Mouse (Mus musculus): ENCODE data around the gene Insl3. TPM values are rescaled to one million over a fixed set of nuclear protein-coding genes. Genes with fewer than 3 reads are reported as not detected.
A peak's percentile ranks its signal among the peaks of the same experiment; 100 is the strongest.
"Not testable (repeated sequence)": the region's sequence is repeated elsewhere in the genome, so short reads cannot be mapped to it uniquely, and the experiment has no call there.

Gene Insl3
- polyA plus RNA-seq, 1 experiment, result 5.9 TPM

DNA sequence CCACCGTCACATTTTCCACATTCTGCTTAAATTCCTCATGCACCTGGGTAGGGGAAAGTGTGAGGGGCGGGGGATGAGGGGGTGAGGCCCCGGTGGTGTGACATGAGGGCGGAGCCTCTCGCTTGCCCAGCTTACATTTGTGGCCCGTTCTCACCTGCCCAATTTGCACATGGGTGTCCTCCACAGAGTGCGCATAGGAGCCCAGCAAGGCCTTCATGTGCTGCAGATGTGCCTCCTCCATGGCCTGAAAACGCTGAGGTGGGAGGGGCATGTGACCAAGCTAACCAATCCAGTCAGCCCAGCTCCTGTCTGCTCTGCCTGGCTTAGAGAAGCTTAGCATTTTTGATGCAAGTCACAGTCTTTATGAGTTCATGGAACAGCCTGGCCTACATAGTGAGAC lies 26.5 kb downstream of the Insl3 start:
- H3K27ac ChIP-seq (replicated peaks; ENCODE audit: low read depth, low read length), result no peak overlapping the region
- no peaks in the 10 kb centered on the region for H3K4me1 ChIP-seq (ENCODE audit: control insufficient read depth, insufficient read depth, insufficient read length, low read length)
- H3K4me3 ChIP-seq (ENCODE audit: insufficient read depth, low read depth, low read length), result no peak overlapping the region

DNA sequence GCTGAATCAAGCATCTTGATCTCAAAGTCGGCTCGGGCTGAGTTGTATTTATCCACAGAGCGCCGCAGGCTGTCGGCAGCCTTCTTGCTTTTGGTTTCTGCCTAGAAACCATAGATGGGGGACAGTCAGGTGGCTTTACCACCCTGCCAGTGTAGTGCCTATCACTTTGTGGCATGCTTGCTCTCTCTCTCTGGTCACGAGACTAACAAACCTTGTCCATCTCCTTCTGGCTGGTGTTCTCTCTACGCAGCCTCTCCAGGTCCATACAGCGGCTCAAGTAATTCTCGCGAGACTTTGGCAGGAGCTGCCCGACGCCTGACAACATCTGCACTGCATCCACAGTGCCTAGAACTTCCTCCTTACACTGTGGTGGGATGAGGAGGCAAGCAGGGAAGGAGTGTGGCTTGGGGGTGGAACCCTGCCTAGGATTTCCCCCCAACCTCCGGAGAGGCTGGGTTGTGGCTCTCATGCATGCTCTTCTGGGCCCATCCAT lies 27.6 kb downstream of the Insl3 start:
- H3K4me1 ChIP-seq (ENCODE audit: control insufficient read depth, insufficient read depth, insufficient read length, low read length), result no peaks in the 10 kb centered on the region
- H3K27ac ChIP-seq (replicated peaks; ENCODE audit: low read depth, low read length), result no peak overlapping the region
- no peak overlapping the region for H3K4me3 ChIP-seq (ENCODE audit: insufficient read depth, low read depth, low read length)

DNA sequence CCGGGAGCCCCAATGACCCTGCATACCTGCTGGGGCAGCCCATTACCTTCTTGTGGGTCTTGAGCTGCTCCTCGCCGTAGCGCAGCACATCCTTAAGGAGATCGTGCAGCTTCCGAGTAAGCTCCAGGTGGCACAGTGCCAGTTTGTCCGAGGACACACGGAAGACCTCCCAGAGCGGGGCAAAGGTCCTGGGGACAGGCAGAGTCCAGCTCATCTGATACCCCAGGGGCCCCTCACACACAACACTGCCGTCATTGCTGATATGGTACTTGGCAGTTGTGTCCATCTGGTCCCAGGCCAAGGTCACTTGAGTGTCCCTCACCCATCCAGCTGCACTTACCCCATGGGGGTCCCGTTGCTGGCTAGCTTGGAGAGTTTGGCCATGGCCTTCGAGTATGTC lies 28.1 kb downstream of the Insl3 start:
- Histone ChIP-seq H3K4me3 (ENCODE audit: insufficient read depth, low read depth, low read length) (no peak overlapping the region), H3K4me1 (ENCODE audit: control insufficient read depth, insufficient read depth, insufficient read length, low read length) (no peaks in the 10 kb centered on the region), H3K27ac (replicated peaks; ENCODE audit: low read depth, low read length) (no peak overlapping the region)

- no peak overlapping the region for H3K4me3 ChIP-seq (ENCODE audit: insufficient read depth, low read depth, low read length)
These were observed 29.2 kb downstream of the Insl3 start for GRCm38 (mm10) chr8:71718252-71718651.

DNA sequence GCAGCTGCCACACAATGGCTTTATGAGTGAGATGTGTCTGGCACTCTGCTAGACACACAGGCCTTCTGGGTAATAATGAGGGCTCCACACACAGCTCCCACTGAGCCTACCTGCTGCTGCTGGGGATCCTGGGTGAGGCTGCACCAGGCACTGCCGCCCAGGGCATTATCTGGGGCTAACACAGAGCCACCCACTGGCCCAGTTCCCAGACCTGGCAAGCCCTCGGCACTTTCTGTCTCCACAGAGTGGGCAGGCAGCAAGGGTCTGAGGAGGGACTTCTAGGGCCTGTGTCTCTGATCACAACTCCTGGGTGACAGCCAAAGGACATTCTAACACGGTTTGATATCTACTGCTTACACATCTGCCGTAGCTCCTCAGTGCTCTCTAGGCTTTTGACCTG lies 30.2 kb downstream of the Insl3 start:
- no peak overlapping the region for H3K27ac ChIP-seq (replicated peaks; ENCODE audit: low read depth, low read length)
- H3K4me3 ChIP-seq (ENCODE audit: insufficient read depth, low read depth, low read length), result no peak overlapping the region
- no peaks in the 10 kb centered on the region for H3K4me1 ChIP-seq (ENCODE audit: control insufficient read depth, insufficient read depth, insufficient read length, low read length)

More at GRCm38 (mm10) chr8:71718252-71718651, 29.2 kb downstream of the Insl3 start:
- H3K27ac ChIP-seq (replicated peaks; ENCODE audit: low read depth, low read length), result no peak overlapping the region
- no peaks in the 10 kb centered on the region for H3K4me1 ChIP-seq (ENCODE audit: control insufficient read depth, insufficient read depth, insufficient read length, low read length)

- Histone ChIP-seq H3K4me1 (ENCODE audit: control insufficient read depth, insufficient read depth, insufficient read length, low read length) (no peaks in the 10 kb centered on the region), H3K27ac (replicated peaks; ENCODE audit: low read depth, low read length) (no peak overlapping the region), H3K4me3 (ENCODE audit: insufficient read depth, low read depth, low read length) (no peak overlapping the region)
These were observed 31.0 kb downstream of the Insl3 start for GRCm38 (mm10) chr8:71719928-71720457.

DNA sequence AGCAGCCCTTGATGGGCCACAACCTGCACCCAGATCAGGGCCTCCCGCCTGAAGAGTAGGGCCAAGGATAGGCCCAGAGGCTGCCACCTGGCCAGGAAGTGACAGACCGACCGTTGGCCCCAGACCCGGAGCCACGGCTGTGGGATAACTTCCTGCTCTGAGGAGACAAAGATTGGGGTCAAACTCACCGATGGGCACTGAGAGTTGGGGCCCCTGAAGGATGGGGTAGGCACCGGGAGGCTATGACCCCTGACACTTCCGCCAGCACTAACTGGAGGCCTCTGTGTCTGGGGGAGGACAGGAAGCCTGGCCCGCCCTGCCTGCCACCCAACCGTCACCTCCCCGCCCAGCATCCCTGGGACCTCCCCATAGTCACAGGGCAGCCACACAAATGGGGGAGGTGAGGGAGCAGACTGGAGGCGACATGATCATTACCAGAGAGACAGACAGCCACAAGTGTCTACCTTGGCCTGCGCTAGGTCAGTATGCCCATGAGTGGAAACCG lies 34.1 kb downstream of the Insl3 start:
- H3K4me1 ChIP-seq (ENCODE audit: control insufficient read depth, insufficient read depth, insufficient read length, low read length), result no peaks in the 10 kb centered on the region
- no peak overlapping the region for H3K27ac ChIP-seq (replicated peaks; ENCODE audit: low read depth, low read length)
- no peak overlapping the region for H3K4me3 ChIP-seq (ENCODE audit: insufficient read depth, low read depth, low read length)

DNA sequence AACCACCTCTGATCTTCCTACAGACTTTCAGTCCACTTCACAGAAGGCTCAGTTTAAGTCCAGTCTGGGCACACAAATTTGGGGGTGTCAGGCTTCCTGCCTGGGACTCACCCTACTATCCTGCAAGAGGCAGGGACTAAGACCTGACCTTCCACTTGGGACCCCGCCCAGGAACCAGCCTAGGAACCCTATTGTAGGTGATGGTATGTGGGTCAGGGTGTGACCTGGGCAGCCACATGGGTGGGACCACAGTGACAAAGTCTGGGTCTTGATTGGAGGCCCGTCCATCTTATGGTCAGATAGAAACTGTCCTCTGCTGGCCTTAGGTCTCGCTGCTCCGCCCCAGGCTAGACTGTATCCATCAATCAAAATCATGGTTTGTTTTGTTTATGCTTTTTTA lies 35.4 kb downstream of the Insl3 start:
- H3K4me3 ChIP-seq (ENCODE audit: insufficient read depth, low read depth, low read length), result no peak overlapping the region
- no peak overlapping the region for H3K27ac ChIP-seq (replicated peaks; ENCODE audit: low read depth, low read length)
- no peaks in the 10 kb centered on the region for H3K4me1 ChIP-seq (ENCODE audit: control insufficient read depth, insufficient read depth, insufficient read length, low read length)

- Histone ChIP-seq H3K4me1 (ENCODE audit: control insufficient read depth, insufficient read depth, insufficient read length, low read length) (no peaks in the 10 kb centered on the region), H3K27ac (replicated peaks; ENCODE audit: low read depth, low read length) (no peak within 1 kb of the TSS), H3K4me3 (ENCODE audit: insufficient read depth, low read depth, low read length) (peak within 1 kb of the TSS; percentile 42)
These were observed 36.3 kb downstream of the Insl3 start, which contains the start of gene Fcho1 for GRCm38 (mm10) chr8:71725122-71725924. TSS of gene Fcho1 (minus strand) at chr8:71725716.

DNA sequence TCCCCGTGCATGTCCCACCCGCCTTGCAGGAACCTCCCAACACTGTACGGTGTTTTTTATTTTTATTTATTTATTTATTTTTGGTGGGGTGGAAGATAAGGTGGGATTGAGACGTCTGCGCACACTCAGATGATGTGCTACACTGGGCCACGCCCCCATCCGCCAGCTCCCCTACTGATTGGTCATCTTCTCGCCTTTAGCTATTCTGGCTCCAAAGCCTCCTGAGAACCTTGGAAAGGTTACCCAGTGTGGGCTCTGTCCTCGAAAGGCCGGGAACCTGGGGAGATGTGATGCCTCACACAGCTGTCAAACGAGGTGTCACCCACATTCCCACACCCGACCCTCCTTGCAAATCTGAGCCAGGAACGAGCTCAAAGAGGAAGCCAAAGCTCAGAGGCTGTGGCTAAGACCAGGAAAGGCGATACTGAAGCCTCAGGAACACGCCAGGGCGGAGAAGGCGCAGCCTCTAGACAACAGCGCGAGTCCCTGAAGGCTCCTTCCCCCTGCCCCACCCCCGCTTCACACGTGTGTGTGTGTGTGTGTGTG lies 39.3 kb downstream of the Insl3 start:
- no peaks in the 10 kb centered on the region for H3K4me1 ChIP-seq (ENCODE audit: control insufficient read depth, insufficient read depth, insufficient read length, low read length)
- H3K27ac ChIP-seq (replicated peaks; ENCODE audit: low read depth, low read length), result no peak overlapping the region
- H3K4me3 ChIP-seq (ENCODE audit: insufficient read depth, low read depth, low read length), result peak overlapping the region; percentile 50

GRCm38 (mm10) chr8:71728826-71729620 lies 40.0 kb downstream of the Insl3 start:
- Histone ChIP-seq H3K4me3 (ENCODE audit: insufficient read depth, low read depth, low read length) (peak overlapping the region; percentile 50), H3K27ac (replicated peaks; ENCODE audit: low read depth, low read length) (no peak overlapping the region), H3K4me1 (ENCODE audit: control insufficient read depth, insufficient read depth, insufficient read length, low read length) (no peaks in the 10 kb centered on the region)

- no peak overlapping the region for H3K4me3 ChIP-seq (ENCODE audit: insufficient read depth, low read depth, low read length)
- no peak overlapping the region for H3K27ac ChIP-seq (replicated peaks; ENCODE audit: low read depth, low read length)
- no peaks in the 10 kb centered on the region for H3K4me1 ChIP-seq (ENCODE audit: control insufficient read depth, insufficient read depth, insufficient read length, low read length)
These were observed 42.7 kb downstream of the Insl3 start for GRCm38 (mm10) chr8:71731652-71732230.

- H3K4me3 ChIP-seq (ENCODE audit: insufficient read depth, low read depth, low read length); H3K4me1 ChIP-seq (ENCODE audit: control insufficient read depth, insufficient read depth, insufficient read length, low read length); H3K27ac ChIP-seq (replicated peaks; ENCODE audit: low read depth, low read length): not testable (repeated sequence)
These were observed 49.3 kb downstream of the Insl3 start for GRCm38 (mm10) chr8:71738316-71738715.
